Mouse (Mus musculus): ENCODE data around the gene Vmp1. TPM values are rescaled to one million over a fixed set of nuclear protein-coding genes. Genes with fewer than 3 reads are reported as not detected.

Vmp1 gene
- polyA plus RNA-seq, 2 experiments, result 49.5 to 98.3 TPM

DNA sequence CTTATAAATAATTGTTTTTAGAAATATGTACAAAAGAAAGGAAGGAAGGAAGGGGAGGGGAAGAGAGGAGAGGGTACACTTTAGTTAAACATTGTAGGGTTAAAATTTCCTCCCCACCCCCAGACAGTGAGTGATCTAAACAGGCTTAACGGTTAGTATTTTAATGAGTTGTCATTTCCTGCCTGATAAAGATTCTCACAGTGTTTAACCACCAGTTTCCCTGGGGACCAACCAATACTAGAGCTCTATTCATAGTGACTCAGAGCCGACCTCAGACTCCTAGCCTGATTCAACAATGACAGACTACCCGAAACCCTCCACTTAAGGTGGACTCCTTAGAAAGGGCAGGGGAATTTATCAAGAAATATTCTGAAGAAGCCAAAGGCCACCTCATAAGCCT lies 90.6 kb downstream of the Vmp1 start:
- DNase-seq (ENCODE audit: low spot score), result peak; percentile 37

DNA sequence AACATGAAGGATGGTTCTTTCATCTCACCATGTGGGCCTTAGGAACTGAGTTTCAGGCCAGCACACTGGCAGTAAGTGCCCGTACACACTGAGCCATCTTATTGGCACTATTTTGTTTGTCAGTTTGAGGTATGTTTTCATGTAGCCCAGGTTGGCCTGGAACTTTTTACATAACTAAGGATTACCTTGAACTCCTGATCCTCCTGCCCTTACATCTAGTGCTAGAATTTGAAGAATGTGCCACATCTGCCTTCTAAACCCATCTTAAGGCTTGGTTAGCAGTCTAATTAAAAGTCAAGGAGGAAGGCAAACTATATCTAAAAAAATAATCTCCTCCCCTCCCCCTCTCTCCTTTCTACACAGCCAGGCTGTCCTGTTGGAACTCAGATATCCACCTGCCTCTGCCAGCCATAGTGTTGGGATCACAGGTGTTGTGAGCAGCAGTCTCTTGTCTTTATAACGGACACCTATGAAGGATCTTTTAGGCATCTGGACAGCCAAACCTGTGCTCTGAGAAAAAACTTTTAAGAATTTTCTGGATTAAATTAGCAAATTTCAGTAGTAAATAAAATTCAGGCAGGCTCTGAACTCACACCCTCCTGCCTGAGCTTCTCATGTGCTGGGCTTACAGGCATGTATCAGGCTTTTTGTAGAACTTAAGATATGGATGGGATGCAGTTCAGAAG lies 91.6 kb downstream of the Vmp1 start:
- H3K9me3 ChIP-seq (ENCODE audit: control insufficient read depth, low read length), result no peaks in the 10 kb centered on the region
- H3K9ac ChIP-seq (ENCODE audit: low read depth, low read length, severe bottlenecking), result no peak overlapping the region
- no peak overlapping the region for H3K4me3 ChIP-seq (replicated peaks; ENCODE audit: low read length)
- no peak overlapping the region for H3K4me2 ChIP-seq (replicated peaks; ENCODE audit: low read depth, low read length, severe bottlenecking)
- no peak for DNase-seq (ENCODE audit: low spot score)
- no peaks in the 10 kb centered on the region for H3K27me3 ChIP-seq (ENCODE audit: control insufficient read depth, insufficient read depth, low read length)
- peaks cover 10% of the 10 kb centered on the region for H3K4me1 ChIP-seq (ENCODE audit: control insufficient read depth, insufficient read depth, low read length)
- ATAC-seq (ENCODE audit: low FRiP score, low read depth), result no peak
- no peak for TF ChIP-seq POLR2A (IDR thresholded peaks at IDR 0.05; ENCODE audit: borderline replicate concordance, extremely low read depth, insufficient read depth, insufficient read length)
- 0 out of 2 replicates have a peak, but pooled peaks cover 3% of the 10 kb centered on the region for H3K36me3 ChIP-seq (ENCODE audit: control insufficient read depth, insufficient read depth, low read length)
- WGBS, result 82% methylated on average over 2 of the region's 2 CpGs
- no peak overlapping the region for H3K27ac ChIP-seq (replicated peaks; ENCODE audit: low read depth, low read length)

More for the DNA sequence above, 90.6 kb downstream of the Vmp1 start:
- no peak overlapping the region for H3K4me3 ChIP-seq (replicated peaks; ENCODE audit: low read length)
- H3K4me1 ChIP-seq (ENCODE audit: control insufficient read depth, insufficient read depth, low read length), result peaks cover 1% of the 10 kb centered on the region; the same call in 1 of the 2 replicates
- no peak overlapping the region for H3K9ac ChIP-seq (ENCODE audit: low read depth, low read length, severe bottlenecking)
- H3K4me2 ChIP-seq (replicated peaks; ENCODE audit: low read depth, low read length, severe bottlenecking), result no peak overlapping the region
- no peaks in the 10 kb centered on the region for H3K9me3 ChIP-seq (ENCODE audit: control insufficient read depth, low read length)
- ATAC-seq (ENCODE audit: low FRiP score, low read depth), result no peak
- no peaks in the 10 kb centered on the region for H3K27me3 ChIP-seq (ENCODE audit: control insufficient read depth, insufficient read depth, low read length)
- H3K27ac ChIP-seq (replicated peaks; ENCODE audit: low read depth, low read length), result no peak overlapping the region
- 25% methylated on average over 3 of the region's 3 CpGs for WGBS
- 0 out of 2 replicates have a peak, but pooled peaks cover 3% of the 10 kb centered on the region for H3K36me3 ChIP-seq (ENCODE audit: control insufficient read depth, insufficient read depth, low read length)
- TF ChIP-seq POLR2A (IDR thresholded peaks at IDR 0.05; ENCODE audit: borderline replicate concordance, extremely low read depth, insufficient read depth, insufficient read length), result no peak

- TF ChIP-seq POLR2A (IDR thresholded peaks at IDR 0.05; ENCODE audit: borderline replicate concordance, extremely low read depth, insufficient read depth, insufficient read length), result no peak
- WGBS, result 80% methylated on average over 4 of the region's 4 CpGs
- ATAC-seq (ENCODE audit: low FRiP score, low read depth) (no peak), DNase-seq (ENCODE audit: low spot score) (no peak)
- Histone ChIP-seq H3K4me2 (replicated peaks; ENCODE audit: low read depth, low read length, severe bottlenecking) (no peak overlapping the region), H3K27me3 (ENCODE audit: control insufficient read depth, insufficient read depth, low read length) (no peaks in the 10 kb centered on the region), H3K27ac (replicated peaks; ENCODE audit: low read depth, low read length) (no peak overlapping the region), H3K9ac (ENCODE audit: low read depth, low read length, severe bottlenecking) (no peak overlapping the region), H3K36me3 (ENCODE audit: control insufficient read depth, insufficient read depth, low read length) (0 out of 2 replicates have a peak, but pooled peaks cover 3% of the 10 kb centered on the region), H3K9me3 (ENCODE audit: control insufficient read depth, low read length) (no peaks in the 10 kb centered on the region), H3K4me1 (ENCODE audit: control insufficient read depth, insufficient read depth, low read length) (peaks cover 15% of the 10 kb centered on the region), H3K4me3 (replicated peaks; ENCODE audit: low read length) (no peak overlapping the region)
These were observed 92.3 kb downstream of the Vmp1 start for GRCm38 (mm10) chr11:86591301-86591845.

DNA sequence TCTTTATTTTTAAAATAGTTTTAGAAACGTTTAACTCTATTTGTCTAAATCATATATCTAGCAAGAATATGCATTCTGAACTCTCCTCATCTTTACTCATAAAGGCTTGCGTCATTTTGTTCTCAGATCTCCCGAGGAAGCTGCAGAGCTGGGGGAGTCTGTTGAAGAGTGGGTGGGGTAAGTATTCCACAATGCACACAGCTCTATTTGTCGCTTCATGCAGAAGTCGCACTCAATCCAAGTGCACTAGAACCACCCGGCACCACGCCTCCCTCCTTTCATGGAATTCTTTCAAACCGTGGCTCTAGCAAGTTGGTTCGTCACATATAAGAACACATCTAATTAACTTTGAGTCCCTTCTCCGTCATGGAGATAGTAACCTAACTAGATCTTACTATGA lies 93.1 kb downstream of the Vmp1 start:
- WGBS, result 90% methylated on average over 10 of the region's 10 CpGs
- ATAC-seq (ENCODE audit: low FRiP score, low read depth) (no peak), DNase-seq (ENCODE audit: low spot score) (no peak)
- Histone ChIP-seq H3K9me3 (ENCODE audit: control insufficient read depth, low read length) (no peaks in the 10 kb centered on the region), H3K4me2 (replicated peaks; ENCODE audit: low read depth, low read length, severe bottlenecking) (no peak overlapping the region), H3K27ac (replicated peaks; ENCODE audit: low read depth, low read length) (no peak overlapping the region), H3K27me3 (ENCODE audit: control insufficient read depth, insufficient read depth, low read length) (no peaks in the 10 kb centered on the region), H3K36me3 (ENCODE audit: control insufficient read depth, insufficient read depth, low read length) (0 out of 2 replicates have a peak, but pooled peaks cover 3% of the 10 kb centered on the region), H3K4me3 (replicated peaks; ENCODE audit: low read length) (no peak overlapping the region), H3K4me1 (ENCODE audit: control insufficient read depth, insufficient read depth, low read length) (peaks cover 15% of the 10 kb centered on the region), H3K9ac (ENCODE audit: low read depth, low read length, severe bottlenecking) (no peak overlapping the region)
- no peak for TF ChIP-seq POLR2A (IDR thresholded peaks at IDR 0.05; ENCODE audit: borderline replicate concordance, extremely low read depth, insufficient read depth, insufficient read length)

DNA sequence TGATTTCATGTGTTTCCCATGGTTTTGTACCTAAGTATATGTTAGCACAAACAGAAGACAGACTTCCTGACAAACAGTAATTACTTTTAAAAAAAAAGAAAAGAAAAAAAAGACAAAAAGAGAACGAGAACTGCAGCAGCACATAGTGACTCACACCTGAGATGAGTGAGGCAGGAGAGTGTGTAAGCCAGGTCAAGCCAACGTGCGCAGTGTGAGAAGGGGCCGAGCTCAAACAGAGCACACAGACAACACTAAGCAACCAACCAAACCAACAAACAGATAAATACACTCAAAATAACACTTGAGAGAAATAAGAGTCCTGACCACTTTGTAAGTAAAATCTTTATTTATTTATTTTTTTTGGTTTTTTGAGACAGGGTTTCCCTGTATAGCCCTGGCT lies 93.6 kb downstream of the Vmp1 start:
- H3K27ac ChIP-seq (replicated peaks; ENCODE audit: low read depth, low read length), result no peak overlapping the region
- ATAC-seq (ENCODE audit: low FRiP score, low read depth) (no peak), DNase-seq (ENCODE audit: low spot score) (no peak)
- no peak overlapping the region for H3K4me3 ChIP-seq (replicated peaks; ENCODE audit: low read length)
- no peaks in the 10 kb centered on the region for H3K27me3 ChIP-seq (ENCODE audit: control insufficient read depth, insufficient read depth, low read length)
- no peak overlapping the region for H3K9ac ChIP-seq (ENCODE audit: low read depth, low read length, severe bottlenecking)
- WGBS, result 86% methylated on average over 4 of the region's 4 CpGs
- no peak overlapping the region for H3K4me2 ChIP-seq (replicated peaks; ENCODE audit: low read depth, low read length, severe bottlenecking)
- no peak for TF ChIP-seq POLR2A (IDR thresholded peaks at IDR 0.05; ENCODE audit: borderline replicate concordance, extremely low read depth, insufficient read depth, insufficient read length)
- H3K4me1 ChIP-seq (ENCODE audit: control insufficient read depth, insufficient read depth, low read length), result peaks cover 15% of the 10 kb centered on the region
- H3K36me3 ChIP-seq (ENCODE audit: control insufficient read depth, insufficient read depth, low read length), result 0 out of 2 replicates have a peak, but pooled peaks cover 3% of the 10 kb centered on the region
- H3K9me3 ChIP-seq (ENCODE audit: control insufficient read depth, low read length), result no peaks in the 10 kb centered on the region
